Mouse (Mus musculus): ENCODE measurements around the gene Lhx2. TPM values are rescaled to one million over a fixed set of nuclear protein-coding genes. Genes with fewer than 3 reads are reported as not detected.

The Lhx2 gene
- polyA plus RNA-seq, 1 experiment = 0.89 TPM

- no peak overlapping the region for H3ac ChIP-seq (ENCODE audit: control insufficient read depth, insufficient read length)
- no peaks in the 10 kb centered on the region for H3K36me3 ChIP-seq (ENCODE audit: control insufficient read depth, insufficient read depth)
- no peaks in the 10 kb centered on the region for H3K79me2 ChIP-seq (ENCODE audit: control insufficient read depth, insufficient read depth)
- no peak overlapping the region for H3K4me3 ChIP-seq
- TF ChIP-seq MYOD1 (IDR thresholded peaks at IDR 0.05; ENCODE audit: control insufficient read depth in 1 of 3, insufficient read length in 2 of 3, low read depth in 2 of 3) (no peak), REST (IDR thresholded peaks at IDR 0.05; ENCODE audit: insufficient read depth, insufficient read length) (no peak), SRF (IDR thresholded peaks at IDR 0.05; ENCODE audit: control insufficient read depth, insufficient read length, low read depth) (no peak), POLR2AphosphoS2 (IDR thresholded peaks at IDR 0.05; ENCODE audit: insufficient read length, low read depth) (no peak), CEBPB (IDR thresholded peaks at IDR 0.05; ENCODE audit: insufficient read depth, poor library complexity, severe bottlenecking) (no peak), MYOG (IDR thresholded peaks at IDR 0.05; ENCODE audit: control insufficient read depth in 1 of 3, insufficient read depth in 1 of 3, insufficient read length in 2 of 3, low read depth in 2 of 3) (no peak), E2F4 (IDR thresholded peaks at IDR 0.05; ENCODE audit: insufficient read depth) (no peak), USF1 (IDR thresholded peaks at IDR 0.05; ENCODE audit: low read depth) (no peak), TCF3 (IDR thresholded peaks at IDR 0.05; ENCODE audit: insufficient read length, low read depth) (no peak)
- H3K27me3 ChIP-seq (ENCODE audit: control insufficient read depth, insufficient read depth, insufficient read length) = peaks cover 10% of the 10 kb centered on the region
- H3K4me2 ChIP-seq (ENCODE audit: low read depth) = no peak overlapping the region
Observed at GRCm38 (mm10) chr2:38378346-38378745, 39.3 kb downstream of the Lhx2 start.

- TF ChIP-seq MAX (IDR thresholded peaks at IDR 0.05; ENCODE audit: low read depth) = no peak
- no peak for TF ChIP-seq MYOG (IDR thresholded peaks at IDR 0.05; ENCODE audit: control insufficient read depth in 1 of 3, insufficient read depth in 1 of 3, insufficient read length in 2 of 3, low read depth in 2 of 3)
- no peak for TF ChIP-seq TCF3 (IDR thresholded peaks at IDR 0.05; ENCODE audit: insufficient read length, low read depth)
- TF ChIP-seq CEBPB (IDR thresholded peaks at IDR 0.05; ENCODE audit: insufficient read depth, poor library complexity, severe bottlenecking) = no peak
- TF ChIP-seq SRF (IDR thresholded peaks at IDR 0.05; ENCODE audit: control insufficient read depth, insufficient read length, low read depth) = no peak
- TF ChIP-seq MYOD1 (IDR thresholded peaks at IDR 0.05; ENCODE audit: control insufficient read depth in 1 of 3, insufficient read length in 2 of 3, low read depth in 2 of 3) = no peak
- TF ChIP-seq TCF12 (IDR thresholded peaks at IDR 0.05; ENCODE audit: insufficient read depth, poor library complexity, severe bottlenecking) = no peak
- no peak for TF ChIP-seq POLR2AphosphoS2 (IDR thresholded peaks at IDR 0.05; ENCODE audit: insufficient read length, low read depth)
- H3K4me2 ChIP-seq (ENCODE audit: low read depth) = no peak overlapping the region
- H3K4me3 ChIP-seq = no peak overlapping the region
- H3K36me3 ChIP-seq (ENCODE audit: control insufficient read depth, insufficient read depth) = no peaks in the 10 kb centered on the region
- peaks cover 15% of the 10 kb centered on the region for H3K27me3 ChIP-seq (ENCODE audit: control insufficient read depth, insufficient read depth, insufficient read length)
- H3ac ChIP-seq (ENCODE audit: control insufficient read depth, insufficient read length) = no peak overlapping the region
- no peaks in the 10 kb centered on the region for H3K79me2 ChIP-seq (ENCODE audit: control insufficient read depth, insufficient read depth)
Observed at GRCm38 (mm10) chr2:38378849-38379545, 39.9 kb downstream of the Lhx2 start.

- Histone ChIP-seq H3K36me3 (ENCODE audit: control insufficient read depth, insufficient read depth) (no peaks in the 10 kb centered on the region), H3K79me2 (ENCODE audit: control insufficient read depth, insufficient read depth) (no peaks in the 10 kb centered on the region), H3K27me3 (ENCODE audit: control insufficient read depth, insufficient read depth, insufficient read length) (peaks cover 16% of the 10 kb centered on the region), H3K4me2 (ENCODE audit: low read depth) (no peak overlapping the region), H3K4me3 (no peak overlapping the region), H3ac (ENCODE audit: control insufficient read depth, insufficient read length) (no peak overlapping the region)
- no peak for TF ChIP-seq MAX (IDR thresholded peaks at IDR 0.05; ENCODE audit: low read depth)
- TF ChIP-seq TCF12 (IDR thresholded peaks at IDR 0.05; ENCODE audit: insufficient read depth, poor library complexity, severe bottlenecking) = no peak
Observed at GRCm38 (mm10) chr2:38379546-38379870, 40.4 kb downstream of the Lhx2 start.

- H3K4me2 ChIP-seq (ENCODE audit: low read depth) = no peak overlapping the region
- no peak overlapping the region for H3K4me3 ChIP-seq
- no peaks in the 10 kb centered on the region for H3K36me3 ChIP-seq (ENCODE audit: control insufficient read depth, insufficient read depth)
- no peaks in the 10 kb centered on the region for H3K79me2 ChIP-seq (ENCODE audit: control insufficient read depth, insufficient read depth)
- H3K27me3 ChIP-seq (ENCODE audit: control insufficient read depth, insufficient read depth, insufficient read length) = peaks cover 16% of the 10 kb centered on the region
- H3ac ChIP-seq (ENCODE audit: control insufficient read depth, insufficient read length) = no peak overlapping the region
- no peak for TF ChIP-seq MYOG (IDR thresholded peaks at IDR 0.05; ENCODE audit: control insufficient read depth in 1 of 3, insufficient read depth in 1 of 3, insufficient read length in 2 of 3, low read depth in 2 of 3)
- TF ChIP-seq POLR2A (IDR thresholded peaks at IDR 0.05; ENCODE audit: insufficient read length, low read depth) = no peak
- TF ChIP-seq SRF (IDR thresholded peaks at IDR 0.05; ENCODE audit: control insufficient read depth, insufficient read length, low read depth) = no peak
- TF ChIP-seq TCF3 (IDR thresholded peaks at IDR 0.05; ENCODE audit: insufficient read length, low read depth) = no peak
- no peak for TF ChIP-seq USF1 (IDR thresholded peaks at IDR 0.05; ENCODE audit: low read depth)
- no peak for TF ChIP-seq MAX (IDR thresholded peaks at IDR 0.05; ENCODE audit: low read depth)
- TF ChIP-seq TCF12 (IDR thresholded peaks at IDR 0.05; ENCODE audit: insufficient read depth, poor library complexity, severe bottlenecking) = no peak
- no peak for TF ChIP-seq REST (IDR thresholded peaks at IDR 0.05; ENCODE audit: insufficient read depth, insufficient read length)
- no peak for TF ChIP-seq MYOD1 (IDR thresholded peaks at IDR 0.05; ENCODE audit: control insufficient read depth in 1 of 3, insufficient read length in 2 of 3, low read depth in 2 of 3)
- TF ChIP-seq POLR2AphosphoS2 (IDR thresholded peaks at IDR 0.05; ENCODE audit: insufficient read length, low read depth) = no peak
- no peak for TF ChIP-seq CEBPB (IDR thresholded peaks at IDR 0.05; ENCODE audit: insufficient read depth, poor library complexity, severe bottlenecking)
- no peak for TF ChIP-seq E2F4 (IDR thresholded peaks at IDR 0.05; ENCODE audit: insufficient read depth)
Observed at GRCm38 (mm10) chr2:38380136-38381083, 41.3 kb downstream of the Lhx2 start.
